Mouse (Mus musculus): ENCODE data around the gene Tspo. TPM values are rescaled to one million over a fixed set of nuclear protein-coding genes. Genes with fewer than 3 reads are reported as not detected.
A peak's percentile ranks its signal among the peaks of the same experiment; 100 is the strongest.

Gene Tspo
- polyA plus RNA-seq, 1 experiment from 2014 or later: 202 TPM

DNA sequence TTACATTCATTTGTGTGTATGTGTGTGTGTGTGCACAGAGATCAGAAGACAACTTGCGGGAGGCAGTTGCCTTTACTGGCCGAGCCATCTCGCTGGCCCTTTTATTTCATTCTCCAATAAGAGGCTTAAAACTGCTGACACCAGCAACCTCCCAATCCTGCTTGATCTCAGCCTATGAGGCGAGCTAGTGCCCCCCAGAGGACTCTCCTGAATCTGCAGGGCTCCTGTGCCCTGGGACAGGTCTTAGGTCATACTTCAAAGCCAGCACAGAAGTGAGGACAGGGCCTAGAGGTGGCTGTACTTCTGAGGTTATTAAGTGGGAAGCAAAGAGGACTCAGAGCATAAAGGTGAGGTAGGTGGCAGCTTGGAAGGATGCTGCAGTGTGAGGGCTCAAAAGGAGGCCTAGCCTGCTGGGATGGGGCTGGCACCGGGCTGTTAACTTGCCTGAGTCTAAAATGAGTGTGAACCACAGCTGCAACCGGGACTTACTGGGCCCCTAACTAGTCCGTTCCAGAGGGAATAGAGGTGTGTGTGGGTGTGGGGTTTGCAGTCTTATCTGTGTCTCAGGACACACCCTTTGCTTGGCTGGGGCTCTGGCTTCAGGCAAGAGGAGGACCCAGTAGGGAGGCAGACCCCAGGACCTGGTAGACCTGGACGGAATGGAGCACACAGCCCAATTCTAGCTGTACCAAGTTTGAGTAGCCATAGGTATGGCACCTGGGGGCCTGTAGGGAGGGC is 20.2 kb downstream of the Tspo start:
- Histone ChIP-seq H3K27me3 (no peaks in the 10 kb centered on the region), H3K27ac (replicated peaks) (peak overlapping the region; percentile 74), H3K4me2 (peak overlapping the region; percentile 56), H3K4me3 (replicated peaks) (peak overlapping the region; percentile 10; the same call in 1 of the 2 replicates), H3K9me3 (replicated peaks) (no peaks in the 10 kb centered on the region), H3K9ac (peak overlapping the region; percentile 35; the same call in 1 of the 2 replicates), H3K4me1 (replicated peaks) (peaks cover 21% of the 10 kb centered on the region), H3K36me3 (replicated peaks) (peaks cover 99% of the 10 kb centered on the region)
- 57% methylated on average over 8 of the region's 8 CpGs for WGBS (ENCODE audit: insufficient replicate concordance)
- ATAC-seq (ENCODE audit: insufficient read depth): peak; percentile 83

DNA sequence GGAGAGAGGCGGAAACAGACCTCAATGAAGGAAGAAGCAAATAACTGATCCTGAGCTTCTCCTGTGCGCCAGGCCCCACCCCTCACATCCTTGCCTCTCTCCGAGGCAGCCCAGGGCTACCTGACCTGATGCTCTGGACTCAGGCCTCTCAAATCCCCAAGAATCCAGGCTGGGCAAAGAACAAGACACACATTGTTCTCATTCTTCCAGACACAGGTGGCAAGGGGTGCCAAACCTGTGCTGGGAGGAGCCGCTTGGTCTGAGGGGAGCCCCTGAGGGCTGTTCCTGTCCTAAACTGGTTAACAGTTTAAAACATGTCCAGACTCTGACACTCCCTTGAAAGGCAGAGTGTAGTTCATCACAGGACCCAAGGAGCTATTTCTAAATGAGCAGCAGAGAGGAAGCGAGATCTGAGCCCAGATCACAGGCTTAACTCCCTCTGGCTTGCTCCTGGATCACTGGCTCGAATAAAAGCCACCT is 21.4 kb downstream of the Tspo start:
- Histone ChIP-seq H3K4me1 (replicated peaks) (peaks cover 23% of the 10 kb centered on the region), H3K9ac (no peak overlapping the region), H3K27me3 (no peaks in the 10 kb centered on the region), H3K27ac (replicated peaks) (peak overlapping the region; percentile 74), H3K4me2 (no peak overlapping the region), H3K4me3 (replicated peaks) (no peak overlapping the region), H3K36me3 (replicated peaks) (peaks cover 97% of the 10 kb centered on the region), H3K9me3 (replicated peaks) (no peaks in the 10 kb centered on the region)
- WGBS (ENCODE audit: insufficient replicate concordance): 85% methylated on average over 6 of the region's 6 CpGs
- ATAC-seq (ENCODE audit: insufficient read depth): no peak

DNA sequence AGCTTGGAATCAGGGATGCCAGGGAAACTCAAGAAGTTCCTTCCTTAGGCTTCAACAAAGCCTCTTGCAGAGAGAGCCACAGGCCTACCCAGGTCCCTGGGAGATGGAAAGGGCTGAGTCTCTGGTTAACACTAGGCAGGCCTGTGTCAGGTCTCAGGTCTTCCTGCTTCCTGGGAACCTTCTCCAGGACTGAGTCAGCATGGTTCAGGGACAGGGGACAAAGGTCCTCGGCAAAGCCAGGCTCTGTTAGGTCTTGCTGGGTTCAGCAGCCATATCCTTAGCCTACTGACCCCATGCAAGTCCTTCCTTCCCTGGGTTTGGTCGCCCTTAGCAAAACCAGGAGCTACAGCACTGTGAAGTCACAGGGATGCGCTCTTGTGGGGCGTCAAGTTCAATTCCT is 27.4 kb downstream of the Tspo start:
- Histone ChIP-seq H3K36me3 (replicated peaks) (peaks cover 55% of the 10 kb centered on the region), H3K27ac (replicated peaks) (peak overlapping the region; percentile 99), H3K9me3 (replicated peaks) (no peaks in the 10 kb centered on the region), H3K27me3 (no peaks in the 10 kb centered on the region), H3K4me3 (replicated peaks) (peak overlapping the region; percentile 96; the same call in 1 of the 2 replicates), H3K4me2 (peak overlapping the region; percentile 87), H3K9ac (peak overlapping the region; percentile 96; the same call in 1 of the 2 replicates), H3K4me1 (replicated peaks) (peaks cover 54% of the 10 kb centered on the region)
- no peak for ATAC-seq (ENCODE audit: insufficient read depth)
- 82% methylated on average over 4 of the region's 4 CpGs for WGBS (ENCODE audit: insufficient replicate concordance)

DNA sequence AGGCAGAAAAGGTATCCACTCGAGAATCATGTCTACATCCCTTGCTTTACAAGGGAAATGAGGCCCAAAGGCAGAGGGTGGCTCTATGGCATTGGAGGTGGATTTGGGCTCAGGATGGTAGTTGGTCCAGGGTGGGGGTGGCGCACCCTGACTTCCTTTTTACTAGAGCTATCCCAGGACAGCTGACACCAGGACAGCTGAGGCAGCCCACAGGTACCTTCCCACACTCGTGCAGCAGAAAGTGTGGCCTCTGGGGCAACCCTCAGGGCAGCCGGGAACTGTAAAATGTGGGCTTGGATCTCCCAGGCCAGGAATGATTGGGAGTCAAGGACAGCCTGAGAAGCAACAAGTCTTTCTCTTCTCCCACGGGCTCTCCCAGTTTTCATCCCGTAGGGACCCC is 28.4 kb downstream of the Tspo start:
- peaks cover 63% of the 10 kb centered on the region for H3K4me1 ChIP-seq (replicated peaks)
- peak overlapping the region; percentile 99 for H3K27ac ChIP-seq (replicated peaks)
- H3K4me2 ChIP-seq: peak overlapping the region; percentile 87
- H3K27me3 ChIP-seq: no peaks in the 10 kb centered on the region
- no peak for ATAC-seq (ENCODE audit: insufficient read depth)
- peak overlapping the region; percentile 96 for H3K9ac ChIP-seq
- peak overlapping the region; percentile 96 for H3K4me3 ChIP-seq (replicated peaks)
- no peaks in the 10 kb centered on the region for H3K9me3 ChIP-seq (replicated peaks)
- H3K36me3 ChIP-seq (replicated peaks): peaks cover 45% of the 10 kb centered on the region
- WGBS (ENCODE audit: insufficient replicate concordance): 48% methylated on average over 6 of the region's 6 CpGs

DNA sequence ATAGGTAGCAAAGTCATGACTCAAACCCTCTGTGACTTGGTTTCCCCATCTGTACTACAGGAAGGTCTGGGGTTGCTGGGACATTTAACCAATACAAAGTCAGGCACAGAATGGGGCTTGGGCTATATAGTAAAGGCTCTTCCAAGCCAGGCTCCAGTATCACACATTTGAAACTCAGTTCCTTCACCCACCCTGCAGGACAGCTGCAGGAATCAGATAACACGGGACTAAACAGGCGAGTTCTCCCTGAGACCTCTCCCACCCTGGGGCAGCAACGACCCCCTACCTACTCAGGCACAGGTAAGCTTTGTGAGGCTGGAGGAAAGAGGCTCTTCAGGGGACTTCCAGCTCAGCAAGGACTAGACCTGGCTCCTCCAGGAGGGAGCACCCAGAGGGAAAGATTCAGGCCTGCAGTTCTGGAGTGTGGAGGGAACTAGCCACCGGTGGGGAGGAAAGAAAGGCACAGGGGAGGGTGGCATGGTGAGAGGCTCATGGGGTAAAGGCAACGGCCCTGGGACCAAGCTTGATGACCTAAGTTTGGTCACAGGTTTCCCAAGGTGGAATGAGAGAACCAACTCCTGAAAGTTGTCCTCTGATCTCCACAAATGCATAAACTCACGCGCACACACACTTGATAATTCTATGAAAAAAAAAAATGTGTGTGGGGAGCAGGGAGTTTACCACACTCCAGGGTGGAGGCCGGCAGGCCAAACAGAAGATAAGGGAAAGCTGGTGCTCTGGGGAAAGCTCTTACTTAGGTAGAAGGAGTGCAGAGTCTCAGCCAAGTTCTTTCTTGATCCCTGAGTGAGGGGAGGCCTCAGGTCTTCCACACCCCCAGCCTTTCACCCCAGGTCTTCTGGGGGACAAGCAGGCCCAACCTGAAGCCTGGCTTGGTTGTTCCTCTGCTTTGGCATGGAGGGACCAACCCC is 29.1 kb downstream of the Tspo start:
- Histone ChIP-seq H3K4me3 (replicated peaks) (peak overlapping the region; percentile 96), H3K36me3 (replicated peaks) (peaks cover 43% of the 10 kb centered on the region), H3K4me1 (replicated peaks) (peaks cover 68% of the 10 kb centered on the region), H3K27ac (replicated peaks) (peak overlapping the region; percentile 99), H3K9me3 (replicated peaks) (no peaks in the 10 kb centered on the region), H3K4me2 (peak overlapping the region; percentile 87), H3K27me3 (no peaks in the 10 kb centered on the region), H3K9ac (peak overlapping the region; percentile 96)
- peak; percentile 80 for ATAC-seq (ENCODE audit: insufficient read depth)
- WGBS (ENCODE audit: insufficient replicate concordance): 16% methylated on average over 8 of the region's 8 CpGs

DNA sequence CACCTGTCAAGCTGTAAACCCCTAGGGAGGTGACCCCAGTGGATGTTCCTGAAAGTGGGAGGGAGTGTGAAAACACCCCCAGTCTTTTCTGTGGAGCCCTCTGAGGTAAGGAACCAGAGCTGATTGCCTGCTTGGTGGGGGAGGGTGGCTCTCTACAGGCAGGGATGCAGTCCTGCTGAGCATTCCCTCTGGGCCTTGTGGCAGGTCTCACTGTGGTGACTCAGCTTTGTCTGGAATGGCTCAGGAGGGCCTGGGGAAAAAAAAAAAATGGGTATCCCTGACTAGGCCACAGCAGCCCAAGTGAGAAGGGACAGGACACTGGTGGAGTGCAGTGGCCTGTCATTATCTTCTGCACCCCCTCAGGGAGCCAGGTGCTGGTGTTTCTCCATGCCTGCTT is 29.8 kb downstream of the Tspo start:
- Histone ChIP-seq H3K9me3 (replicated peaks) (no peaks in the 10 kb centered on the region), H3K27ac (replicated peaks) (peak overlapping the region; percentile 99), H3K36me3 (replicated peaks) (peaks cover 41% of the 10 kb centered on the region), H3K4me1 (replicated peaks) (peaks cover 68% of the 10 kb centered on the region), H3K9ac (peak overlapping the region; percentile 96), H3K27me3 (no peaks in the 10 kb centered on the region), H3K4me3 (replicated peaks) (peak overlapping the region; percentile 96), H3K4me2 (peak overlapping the region; percentile 87)
- ATAC-seq (ENCODE audit: insufficient read depth): peak; percentile 38

DNA sequence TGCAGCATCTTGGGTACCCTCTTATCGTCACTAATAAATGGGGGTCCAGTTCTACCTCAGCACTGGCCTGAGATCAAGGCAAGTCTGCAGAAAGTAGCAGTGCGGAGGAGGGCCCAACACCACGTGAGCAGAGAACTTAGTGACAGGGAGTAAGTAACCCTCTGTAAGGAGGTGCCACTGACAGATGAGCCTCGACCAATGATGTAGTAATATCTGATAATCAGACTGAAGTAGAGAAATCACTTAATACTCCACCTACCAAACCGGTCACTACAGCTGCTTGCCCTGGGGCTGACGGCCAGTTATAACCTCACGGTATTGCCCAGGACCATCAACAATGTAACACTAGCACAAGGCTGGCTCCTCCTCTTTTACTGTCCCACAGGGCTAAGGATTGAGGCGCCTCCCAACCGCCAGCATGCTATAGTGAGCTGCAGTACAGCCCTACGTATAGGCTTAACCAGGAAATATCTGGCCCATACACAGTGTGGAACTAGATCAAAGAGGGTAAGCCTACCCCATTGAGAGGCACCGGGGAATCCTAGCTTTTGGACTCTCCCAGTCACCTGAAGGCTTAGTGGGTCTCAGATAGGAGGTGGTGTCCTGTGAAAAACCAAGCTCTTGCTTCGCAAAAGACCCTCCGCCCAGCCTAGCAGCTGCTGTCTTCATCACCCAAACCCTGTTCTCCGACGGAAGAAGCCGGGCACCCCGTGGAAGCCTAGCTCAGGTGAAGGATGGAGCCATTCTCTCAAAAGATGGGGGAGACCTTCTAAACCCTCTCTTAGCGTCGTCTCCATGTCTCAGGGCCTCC is 30.5 kb downstream of the Tspo start:
- ATAC-seq (ENCODE audit: insufficient read depth): peak; percentile 61
- peak overlapping the region; percentile 96 for H3K9ac ChIP-seq
- 8% methylated on average over 19 of the region's 19 CpGs for WGBS (ENCODE audit: insufficient replicate concordance)
- H3K36me3 ChIP-seq (replicated peaks): peaks cover 35% of the 10 kb centered on the region
- H3K4me2 ChIP-seq: peak overlapping the region; percentile 87
- H3K4me1 ChIP-seq (replicated peaks): peaks cover 68% of the 10 kb centered on the region
- no peaks in the 10 kb centered on the region for H3K9me3 ChIP-seq (replicated peaks)
- peak overlapping the region; percentile 99 for H3K27ac ChIP-seq (replicated peaks)
- H3K4me3 ChIP-seq (replicated peaks): peak overlapping the region; percentile 96
- H3K27me3 ChIP-seq: no peaks in the 10 kb centered on the region

DNA sequence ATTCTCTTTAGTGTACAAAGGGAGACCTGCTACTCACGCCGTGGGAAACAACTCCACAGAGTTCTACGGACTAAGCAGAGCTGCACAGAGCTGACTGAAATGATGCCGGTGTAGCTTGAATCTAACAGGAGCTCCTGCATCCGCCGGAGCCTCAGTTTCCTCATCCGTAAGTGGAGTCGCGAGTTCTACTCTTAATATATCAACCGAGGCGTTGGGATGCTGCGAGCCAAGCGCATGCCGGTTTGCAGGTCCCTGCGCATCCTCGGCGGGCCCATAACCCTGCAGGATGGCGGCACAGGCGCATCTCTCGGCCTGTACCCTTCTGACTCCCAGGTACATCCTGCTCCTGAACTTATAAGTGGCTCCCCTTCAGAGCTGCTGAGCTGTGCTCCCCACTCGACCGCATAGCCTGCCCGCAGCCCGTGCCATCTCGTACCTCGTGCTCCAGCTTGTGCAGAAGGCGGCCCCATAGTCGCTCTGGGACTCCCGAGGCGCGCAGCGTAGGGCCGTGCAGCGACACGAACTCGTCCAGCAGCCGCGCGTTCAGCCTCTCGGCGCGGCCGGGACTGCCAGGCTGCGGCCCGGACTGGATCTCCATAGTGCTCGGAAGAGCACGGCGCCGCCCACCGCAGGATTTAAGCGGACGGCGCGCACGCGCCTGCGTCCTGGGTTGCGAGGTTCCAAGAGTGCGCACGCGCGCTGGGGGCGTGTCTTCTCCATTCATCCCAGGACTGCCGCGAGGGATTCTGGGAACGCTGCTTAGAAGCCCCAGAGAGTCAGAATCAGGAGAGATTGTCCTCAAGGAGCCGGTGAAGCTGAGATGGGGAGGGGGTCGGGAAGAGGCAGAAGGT is 31.3 kb downstream of the Tspo start, which contains the start of gene Ttll12:
Gene Ttll12 (minus strand): TSS at position 645 of the 851 bp plus-strand sequence.
- Histone ChIP-seq H3K4me1 (replicated peaks) (peaks cover 66% of the 10 kb centered on the region), H3K4me2 (peak within 1 kb of the TSS; percentile 87), H3K9me3 (replicated peaks) (no peaks in the 10 kb centered on the region), H3K36me3 (replicated peaks) (peaks cover 28% of the 10 kb centered on the region), H3K4me3 (replicated peaks) (peak within 1 kb of the TSS; percentile 96), H3K27ac (replicated peaks) (peak within 1 kb of the TSS; percentile 99), H3K9ac (peak within 1 kb of the TSS; percentile 96), H3K27me3 (no peaks in the 10 kb centered on the region)
- ATAC-seq (ENCODE audit: insufficient read depth): peak; percentile 66
- under 1% methylated on average over 68 of the region's 68 CpGs for WGBS (ENCODE audit: insufficient replicate concordance)

DNA sequence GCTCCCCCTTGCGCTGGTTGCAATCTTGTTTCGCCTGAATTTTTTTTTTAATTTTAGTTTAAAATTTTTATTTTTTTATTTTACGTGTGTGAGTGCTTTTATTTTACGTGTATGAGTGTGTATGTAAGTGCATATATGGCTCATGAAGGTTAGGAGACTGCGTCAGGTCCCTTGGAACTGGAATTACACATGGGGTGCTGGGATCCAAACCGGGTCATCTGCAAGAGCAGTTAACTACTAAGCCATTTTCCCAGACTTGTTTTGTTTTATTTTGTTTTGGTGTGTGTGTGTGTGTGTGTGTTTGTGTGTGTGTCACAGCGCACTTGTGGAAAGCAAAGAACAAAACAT is 31.9 kb downstream of the Tspo start:
- Histone ChIP-seq H3K9ac (peak overlapping the region; percentile 96), H3K9me3 (replicated peaks) (no peaks in the 10 kb centered on the region), H3K4me2 (peak overlapping the region; percentile 87), H3K36me3 (replicated peaks) (peaks cover 22% of the 10 kb centered on the region), H3K27me3 (no peaks in the 10 kb centered on the region), H3K4me1 (replicated peaks) (peaks cover 64% of the 10 kb centered on the region), H3K4me3 (replicated peaks) (peak overlapping the region; percentile 96), H3K27ac (replicated peaks) (peak overlapping the region; percentile 64)
- 24% methylated on average over 7 of the region's 7 CpGs for WGBS (ENCODE audit: insufficient replicate concordance)
- no peak for ATAC-seq (ENCODE audit: insufficient read depth)

DNA sequence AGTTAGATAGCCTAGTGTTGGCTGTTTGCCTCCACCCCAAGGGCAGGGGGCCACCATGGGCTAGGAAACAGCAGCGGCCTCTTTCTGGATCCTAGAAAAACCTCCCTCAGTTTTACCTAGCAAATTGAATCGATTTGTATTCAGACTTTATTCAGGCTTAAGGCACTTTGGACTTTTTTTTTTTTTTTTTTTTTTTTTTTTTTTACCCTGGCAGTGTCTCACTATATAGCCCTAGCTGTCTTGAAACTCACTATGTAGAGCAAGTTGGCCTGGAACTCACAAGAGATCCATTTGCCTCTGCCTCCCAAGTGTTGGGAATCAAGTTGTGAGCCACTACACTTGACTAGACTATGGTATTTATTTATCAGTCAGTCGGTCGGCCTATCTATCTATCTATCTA is 33.4 kb downstream of the Tspo start:
- H3K4me1 ChIP-seq (replicated peaks): peaks cover 61% of the 10 kb centered on the region
- WGBS (ENCODE audit: insufficient replicate concordance): 71% methylated on average over 4 of the region's 4 CpGs
- peaks cover 9% of the 10 kb centered on the region for H3K36me3 ChIP-seq (replicated peaks)

More for the DNA sequence above, 33.4 kb downstream of the Tspo start:
- no peaks in the 10 kb centered on the region for H3K9me3 ChIP-seq (replicated peaks)
- no peak for ATAC-seq (ENCODE audit: insufficient read depth)
- no peak overlapping the region for H3K4me2 ChIP-seq
- peak overlapping the region; percentile 64 for H3K27ac ChIP-seq (replicated peaks)
- H3K4me3 ChIP-seq (replicated peaks): no peak overlapping the region
- no peaks in the 10 kb centered on the region for H3K27me3 ChIP-seq
- H3K9ac ChIP-seq: no peak overlapping the region

All from liver, embryonic 15.5 days (tissue).